Mouse (Mus musculus) heart, embryonic 16.5 days (tissue): ENCODE measurements at regions not wholly inside any gene's neighbourhood (a gene's known extent, or its start where the extent isn't known, plus 50 kb on each side); places are given as distances from the start of the nearest gene placed in this dataset.

ENCODE experiments used
- ATAC-seq: fragments of 200-750 bp; cut with Nextera tagmentation; replicated peaks from 2 replicates; pipeline ENCODE4 v1.8.0; 2017; ENCODE audit warnings: moderate number of reproducible peaks; ENCODE audit not compliant: insufficient read depth, low FRiP score; ENCODE audit errors: extremely low read depth
- H3K27ac ChIP-seq: fragments of 300-500 bp; sonication (generic); 2 replicates; pipeline ENCODE4 v1.5.1; 2014; ENCODE audit warnings: mild to moderate bottlenecking, low read length, control low read depth, moderate library complexity
- H3K27me3 ChIP-seq: fragments of 300-500 bp; sonication (generic); 2 replicates; pipeline ENCODE4 v1.6.1; 2014; ENCODE audit warnings: low read length, mixed read lengths; ENCODE audit not compliant: control insufficient read depth, insufficient read depth
- H3K36me3 ChIP-seq: fragments of 300-500 bp; sonication (generic); 2 replicates; pipeline ENCODE4 v1.6.1; 2014; ENCODE audit not compliant: control insufficient read depth, insufficient read depth
- H3K4me1 ChIP-seq: fragments of 300-500 bp; sonication (generic); 2 replicates; pipeline ENCODE4 v1.6.1; 2014; ENCODE audit warnings: low read length, mixed read lengths; ENCODE audit not compliant: control insufficient read depth, insufficient read depth
- H3K4me2 ChIP-seq: fragments of 300-500 bp; sonication (generic); 2 replicates; pipeline ENCODE4 v1.6.1; 2014; ENCODE audit warnings: low read depth, mild to moderate bottlenecking, control low read depth, low read length
- H3K4me3 ChIP-seq: fragments of 300-500 bp; sonication (generic); 2 replicates; pipeline ENCODE4 v1.5.1; 2014; ENCODE audit warnings: mild to moderate bottlenecking, control low read depth, low read length
- H3K9ac ChIP-seq: fragments of 300-500 bp; sonication (generic); 2 replicates; pipeline ENCODE4 v1.6.1; 2014; ENCODE audit warnings: low read length, control low read depth
- H3K9me3 ChIP-seq: fragments of 300-500 bp; sonication (generic); replicated peaks from 2 replicates; pipeline ENCODE4 v1.6.1; 2016; ENCODE audit warnings: low read length; ENCODE audit not compliant: control insufficient read depth
- WGBS: fragments of 180-500 bp; shearing (Covaris S2); extraction: QIAGEN DNeasy Blood & Tissue Kit; methylation state at CpG from one replicate; pipeline ENCODE4 v1.1.7; 2014; 5-methylcytosine and 5-hydroxymethylcytosine counted together

GRCm38 (mm10) chr2:158909086-158909485 lies 114.5 kb downstream of the Dhx35 start:
- 62% methylated on average over 3 of the region's 3 CpGs for WGBS
- ATAC-seq = no peak

GRCm38 (mm10) chr2:158910325-158910724 lies 115.7 kb downstream of the Dhx35 start:
- Histone ChIP-seq H3K9me3 (no peaks in the 10 kb centered on the region), H3K4me3 (no peak overlapping the region), H3K36me3 (no peaks in the 10 kb centered on the region), H3K4me1 (no peaks in the 10 kb centered on the region), H3K4me2 (no peak overlapping the region), H3K9ac (no peak overlapping the region), H3K27ac (no peak overlapping the region), H3K27me3 (peaks cover 11% of the 10 kb centered on the region)
- ATAC-seq = no peak
- 62% methylated on average over 8 of the region's 8 CpGs for WGBS

More at GRCm38 (mm10) chr2:158909086-158909485, 114.5 kb downstream of the Dhx35 start:
- Histone ChIP-seq H3K36me3 (no peaks in the 10 kb centered on the region), H3K9me3 (no peaks in the 10 kb centered on the region), H3K9ac (no peak overlapping the region), H3K4me2 (no peak overlapping the region), H3K27me3 (peaks cover 11% of the 10 kb centered on the region), H3K27ac (no peak overlapping the region), H3K4me1 (no peaks in the 10 kb centered on the region), H3K4me3 (no peak overlapping the region)

DNA sequence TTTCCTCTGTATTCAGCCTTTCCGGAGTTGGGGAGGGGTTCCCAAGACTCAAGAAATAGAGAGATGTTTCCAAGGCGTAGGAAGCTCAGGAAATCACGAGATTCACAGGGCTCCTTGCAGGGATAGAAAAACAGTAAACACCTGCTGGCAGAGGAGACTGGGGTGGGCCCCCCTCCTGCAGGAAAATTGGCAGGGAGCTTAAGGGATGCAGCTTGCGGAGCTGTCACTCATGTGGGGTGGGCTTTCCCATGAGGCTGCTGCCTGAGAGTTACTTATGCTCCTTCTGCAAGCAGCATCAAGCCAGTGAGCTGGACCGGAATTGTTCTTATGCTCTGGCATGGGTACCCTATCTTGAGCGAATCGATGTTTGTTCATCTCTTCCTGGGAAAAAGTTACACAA lies 116.6 kb downstream of the Dhx35 start:
- ATAC-seq = no peak
- Histone ChIP-seq H3K9me3 (no peaks in the 10 kb centered on the region), H3K4me3 (no peak overlapping the region), H3K36me3 (no peaks in the 10 kb centered on the region), H3K9ac (no peak overlapping the region), H3K4me2 (no peak overlapping the region), H3K4me1 (no peaks in the 10 kb centered on the region), H3K27ac (no peak overlapping the region), H3K27me3 (peaks cover 11% of the 10 kb centered on the region)
- WGBS = 53% methylated on average over 7 of the region's 7 CpGs

- Histone ChIP-seq H3K27me3 (peaks cover 11% of the 10 kb centered on the region), H3K9ac (no peak overlapping the region), H3K4me2 (no peak overlapping the region), H3K27ac (no peak overlapping the region), H3K9me3 (no peaks in the 10 kb centered on the region), H3K36me3 (no peaks in the 10 kb centered on the region), H3K4me3 (no peak overlapping the region), H3K4me1 (no peaks in the 10 kb centered on the region)
- 38% methylated on average over 9 of the region's 9 CpGs for WGBS
- ATAC-seq = no peak; the same call in 1 of the 2 replicates
Observed at GRCm38 (mm10) chr2:158912631-158913258, 118.1 kb downstream of the Dhx35 start.

DNA sequence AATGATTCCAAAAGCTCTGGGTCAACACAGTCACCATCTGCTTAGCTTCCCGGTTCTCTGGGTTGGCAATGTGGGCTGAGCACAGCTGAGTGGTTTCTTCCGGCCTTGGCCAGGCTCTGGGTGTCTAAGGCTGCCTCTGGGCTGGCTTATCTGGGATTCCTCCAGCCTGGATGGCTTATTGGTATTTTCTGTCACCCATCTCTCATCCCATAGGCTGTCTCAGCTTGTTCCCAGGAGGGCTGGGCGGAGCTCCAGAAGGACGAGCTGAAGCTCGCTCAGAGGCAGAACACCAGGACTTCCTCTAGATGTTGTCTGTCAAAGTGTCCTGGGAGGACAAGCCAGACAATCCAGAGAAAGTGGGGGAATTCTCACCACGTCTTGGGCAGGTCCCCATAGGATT lies 122.8 kb downstream of the Dhx35 start:
- H3K36me3 ChIP-seq = no peaks in the 10 kb centered on the region
- 37% methylated on average over 6 of the region's 6 CpGs for WGBS
- no peak overlapping the region for H3K4me2 ChIP-seq
- H3K9ac ChIP-seq = no peak overlapping the region
- H3K27ac ChIP-seq = no peak overlapping the region
- ATAC-seq = no peak
- no peaks in the 10 kb centered on the region for H3K27me3 ChIP-seq
- no peak overlapping the region for H3K4me3 ChIP-seq
- no peaks in the 10 kb centered on the region for H3K4me1 ChIP-seq
- no peaks in the 10 kb centered on the region for H3K9me3 ChIP-seq

- H3K4me3 ChIP-seq = no peak overlapping the region
- no peaks in the 10 kb centered on the region for H3K4me1 ChIP-seq
- no peaks in the 10 kb centered on the region for H3K9me3 ChIP-seq
- no peak for ATAC-seq
- no peak overlapping the region for H3K9ac ChIP-seq
- H3K36me3 ChIP-seq = no peaks in the 10 kb centered on the region
- 70% methylated on average over 5 of the region's 5 CpGs for WGBS
- H3K27ac ChIP-seq = no peak overlapping the region
- no peaks in the 10 kb centered on the region for H3K27me3 ChIP-seq
- H3K4me2 ChIP-seq = no peak overlapping the region
Observed at GRCm38 (mm10) chr2:158918312-158918711, 123.7 kb downstream of the Dhx35 start.

- H3K4me3 ChIP-seq = no peak overlapping the region
- H3K4me2 ChIP-seq = no peak overlapping the region
- H3K27me3 ChIP-seq = no peaks in the 10 kb centered on the region
- H3K9me3 ChIP-seq = no peaks in the 10 kb centered on the region
- ATAC-seq = no peak
- H3K4me1 ChIP-seq = no peaks in the 10 kb centered on the region
- 55% methylated on average over 12 of the region's 12 CpGs for WGBS
- H3K9ac ChIP-seq = no peak overlapping the region
- H3K27ac ChIP-seq = no peak overlapping the region
- H3K36me3 ChIP-seq = no peaks in the 10 kb centered on the region
Observed at GRCm38 (mm10) chr2:158921342-158922255, 127.0 kb downstream of the Dhx35 start.

- 32% methylated on average over 5 of the region's 5 CpGs for WGBS
Observed at GRCm38 (mm10) chr2:158922766-158923165, 128.2 kb downstream of the Dhx35 start.

GRCm38 (mm10) chr2:158929507-158929906 lies 134.9 kb downstream of the Dhx35 start:
- no peak for ATAC-seq
- Histone ChIP-seq H3K9me3 (no peaks in the 10 kb centered on the region), H3K4me1 (no peaks in the 10 kb centered on the region), H3K36me3 (no peaks in the 10 kb centered on the region), H3K27ac (no peak overlapping the region), H3K27me3 (no peaks in the 10 kb centered on the region), H3K4me3 (no peak overlapping the region), H3K9ac (no peak overlapping the region), H3K4me2 (no peak overlapping the region)
- WGBS = 72% methylated on average over 9 of the region's 9 CpGs

More at GRCm38 (mm10) chr2:158922766-158923165, 128.2 kb downstream of the Dhx35 start:
- H3K27ac ChIP-seq = no peak overlapping the region
- no peak overlapping the region for H3K4me2 ChIP-seq
- H3K4me1 ChIP-seq = no peaks in the 10 kb centered on the region
- no peaks in the 10 kb centered on the region for H3K9me3 ChIP-seq
- H3K4me3 ChIP-seq = no peak overlapping the region
- no peaks in the 10 kb centered on the region for H3K27me3 ChIP-seq
- no peak overlapping the region for H3K9ac ChIP-seq
- H3K36me3 ChIP-seq = no peaks in the 10 kb centered on the region
- ATAC-seq = no peak
